Mouse (Mus musculus) heart, embryonic 12.5 days (tissue): Measurements from ENCODE around the gene Pigyl. TPM values are rescaled to one million over a fixed set of nuclear protein-coding genes. Genes with fewer than 3 reads are reported as not detected.

Source experiments
- microRNA-seq: library from miRNA; unstranded; fragments of <30 nt; microRNA quantifications from one replicate; pipeline ENCODE4, GENCODE M21; 2017
- polyA plus RNA-seq: library from polyadenylated mRNA; unstranded; fragments of >200 nt; fragmentation: Nextera tagmentation; extraction: Ambion mirVana; gene quantifications from 2 replicates; pipeline ENCODE4 v1.2.1, GENCODE M21; 2016

Pigyl gene
- polyA plus RNA-seq, 1 experiment from 2014 or later: 45.2 TPM

Small RNAs within 50 kb of the gene (microRNA-seq; reads per million reads assigned to microRNA genes)
- gene Mir7084: not detected

Other genes starting within 250 kb of the Pigyl start
- gene Rab3d, start 238.7 kb upstream of the Pigyl start, polyA plus RNA-seq: 10.5 and 12.2 TPM in 2 replicates
- 2.7 and 3.8 TPM in 2 replicates for gene Ccdc159, start 229.4 kb upstream of the Pigyl start, polyA plus RNA-seq
- gene Tmem205, start 229.3 kb upstream of the Pigyl start, polyA plus RNA-seq: 38.3 and 38.4 TPM in 2 replicates
- 8.2 and 8.4 TPM in 2 replicates for gene Plppr2, start 219.8 kb upstream of the Pigyl start, polyA plus RNA-seq
- gene Swsap1, start 201.1 kb upstream of the Pigyl start, polyA plus RNA-seq: 4.8 and 5.8 TPM in 2 replicates
- 10.9 and 12.0 TPM in 2 replicates for gene Epor, start 193.3 kb upstream of the Pigyl start, polyA plus RNA-seq
- gene Rgl3, start 167.4 kb upstream of the Pigyl start, polyA plus RNA-seq: 1.7 and 2.0 TPM in 2 replicates
- gene Ccdc151, start 154.2 kb upstream of the Pigyl start, polyA plus RNA-seq: 0.17 and 0.29 TPM in 2 replicates
- gene Prkcsh, start 154.0 kb upstream of the Pigyl start, polyA plus RNA-seq: 79.5 and 81.4 TPM in 2 replicates
- gene Elavl3, start 104.8 kb upstream of the Pigyl start, polyA plus RNA-seq: 0.13 and 0.40 TPM in 2 replicates
- not detected in 2 replicates for gene Gm49318, start 85.6 kb upstream of the Pigyl start, polyA plus RNA-seq
- 9.8 and 10.0 TPM in 2 replicates for gene Zfp653, start 85.5 kb upstream of the Pigyl start, polyA plus RNA-seq
- gene Ecsit, start 71.4 kb upstream of the Pigyl start, polyA plus RNA-seq: 49.3 and 51.4 TPM in 2 replicates
- gene Cnn1, start 57.6 kb upstream of the Pigyl start, polyA plus RNA-seq: 391 and 421 TPM in 2 replicates
- 102 and 104 TPM in 2 replicates for gene Elof1, start 39.7 kb upstream of the Pigyl start, polyA plus RNA-seq
- 28.9 and 31.6 TPM in 2 replicates for gene Acp5, start 21.1 kb upstream of the Pigyl start, polyA plus RNA-seq
- 0.17 TPM in 1 of 2 replicates, not detected in the other for gene Zfp872, start 31.2 kb downstream of the Pigyl start, polyA plus RNA-seq
- gene Zfp809, start 68.9 kb downstream of the Pigyl start, polyA plus RNA-seq: 19.1 and 20.0 TPM in 2 replicates
- gene Zfp599, start 103.0 kb downstream of the Pigyl start, polyA plus RNA-seq: 4.1 and 4.8 TPM in 2 replicates
- gene Zfp810, start 150.8 kb downstream of the Pigyl start, polyA plus RNA-seq: 14.4 and 15.9 TPM in 2 replicates
- gene Anln, start 232.3 kb downstream of the Pigyl start, polyA plus RNA-seq: 62.3 and 65.6 TPM in 2 replicates